Mouse (Mus musculus): ENCODE results near the gene Tsen2. TPM values are rescaled to one million over a fixed set of nuclear protein-coding genes. Genes with fewer than 3 reads are reported as not detected.

Tsen2 gene
- polyA plus RNA-seq, 1 experiment from 2014 or later, result 32.0 TPM

GRCm38 (mm10) chr6:115584176-115584575 lies 39.7 kb downstream of the Tsen2 start:
- no peak overlapping the region for H3K9ac ChIP-seq (ENCODE audit: low read depth, low read length)
- no peaks in the 10 kb centered on the region for H3K9me3 ChIP-seq (ENCODE audit: control insufficient read depth, low read length)
- H3K4me1 ChIP-seq (ENCODE audit: control insufficient read depth, insufficient read depth, low read depth, low read length), result no peaks in the 10 kb centered on the region
- H3K27me3 ChIP-seq (replicated peaks; ENCODE audit: control insufficient read depth, insufficient read depth, low read length), result no peaks in the 10 kb centered on the region
- 72% methylated on average over 3 of the region's 3 CpGs for WGBS
- no peak overlapping the region for H3K4me3 ChIP-seq (ENCODE audit: low read length)
- H3K27ac ChIP-seq (ENCODE audit: low read depth, low read length), result no peak overlapping the region
- ATAC-seq, result no peak
- no peak overlapping the region for H3K4me2 ChIP-seq (ENCODE audit: low read length)
- peaks cover 8% of the 10 kb centered on the region; the same call in 1 of the 2 replicates for H3K36me3 ChIP-seq (ENCODE audit: control insufficient read depth, insufficient read depth, low read length)

GRCm38 (mm10) chr6:115586321-115586720 lies 41.9 kb downstream of the Tsen2 start:
- no peaks in the 10 kb centered on the region for H3K27me3 ChIP-seq (replicated peaks; ENCODE audit: control insufficient read depth, insufficient read depth, low read length)
- H3K9me3 ChIP-seq (ENCODE audit: control insufficient read depth, low read length), result no peaks in the 10 kb centered on the region
- peaks cover under 1% of the 10 kb centered on the region; the same call in 1 of the 2 replicates for H3K36me3 ChIP-seq (ENCODE audit: control insufficient read depth, insufficient read depth, low read length)
- no peak overlapping the region for H3K4me2 ChIP-seq (ENCODE audit: low read length)
- ATAC-seq, result no peak
- 85% methylated on average over 10 of the region's 10 CpGs for WGBS
- no peak overlapping the region for H3K9ac ChIP-seq (ENCODE audit: low read depth, low read length)
- no peak overlapping the region for H3K4me3 ChIP-seq (ENCODE audit: low read length)
- H3K4me1 ChIP-seq (ENCODE audit: control insufficient read depth, insufficient read depth, low read depth, low read length), result no peaks in the 10 kb centered on the region
- no peak overlapping the region for H3K27ac ChIP-seq (ENCODE audit: low read depth, low read length)

GRCm38 (mm10) chr6:115591692-115592359 lies 47.4 kb downstream of the Tsen2 start:
- no peaks in the 10 kb centered on the region for H3K27me3 ChIP-seq (replicated peaks; ENCODE audit: control insufficient read depth, insufficient read depth, low read length)
- WGBS, result 90% methylated on average over 19 of the region's 19 CpGs
- no peak overlapping the region for H3K9ac ChIP-seq (ENCODE audit: low read depth, low read length)
- ATAC-seq, result no peak
- H3K4me3 ChIP-seq (ENCODE audit: low read length), result no peak overlapping the region
- no peaks in the 10 kb centered on the region for H3K4me1 ChIP-seq (ENCODE audit: control insufficient read depth, insufficient read depth, low read depth, low read length)
- H3K27ac ChIP-seq (ENCODE audit: low read depth, low read length), result no peak overlapping the region
- H3K36me3 ChIP-seq (ENCODE audit: control insufficient read depth, insufficient read depth, low read length), result no peaks in the 10 kb centered on the region
- H3K4me2 ChIP-seq (ENCODE audit: low read length), result no peak overlapping the region
- no peaks in the 10 kb centered on the region for H3K9me3 ChIP-seq (ENCODE audit: control insufficient read depth, low read length)

GRCm38 (mm10) chr6:115592458-115592857 lies 48.0 kb downstream of the Tsen2 start, which contains the start of gene Mkrn2os:
Gene Mkrn2os (minus strand): TSS chr6:115592576.
- Histone ChIP-seq H3K4me1 (ENCODE audit: control insufficient read depth, insufficient read depth, low read depth, low read length) (no peaks in the 10 kb centered on the region), H3K36me3 (ENCODE audit: control insufficient read depth, insufficient read depth, low read length) (no peaks in the 10 kb centered on the region), H3K9ac (ENCODE audit: low read depth, low read length) (no peak within 1 kb of the TSS), H3K4me3 (ENCODE audit: low read length) (no peak within 1 kb of the TSS), H3K27me3 (replicated peaks; ENCODE audit: control insufficient read depth, insufficient read depth, low read length) (no peaks in the 10 kb centered on the region), H3K4me2 (ENCODE audit: low read length) (no peak within 1 kb of the TSS), H3K9me3 (ENCODE audit: control insufficient read depth, low read length) (no peaks in the 10 kb centered on the region), H3K27ac (ENCODE audit: low read depth, low read length) (no peak within 1 kb of the TSS)
- WGBS, result 70% methylated on average over 5 of the region's 5 CpGs
- ATAC-seq, result no peak

GRCm38 (mm10) chr6:115593252-115593651 lies 48.8 kb downstream of the Tsen2 start:
- Histone ChIP-seq H3K9ac (ENCODE audit: low read depth, low read length) (no peak overlapping the region), H3K4me1 (ENCODE audit: control insufficient read depth, insufficient read depth, low read depth, low read length) (no peaks in the 10 kb centered on the region), H3K9me3 (ENCODE audit: control insufficient read depth, low read length) (no peaks in the 10 kb centered on the region), H3K27me3 (replicated peaks; ENCODE audit: control insufficient read depth, insufficient read depth, low read length) (no peaks in the 10 kb centered on the region), H3K4me3 (ENCODE audit: low read length) (no peak overlapping the region), H3K36me3 (ENCODE audit: control insufficient read depth, insufficient read depth, low read length) (no peaks in the 10 kb centered on the region), H3K27ac (ENCODE audit: low read depth, low read length) (no peak overlapping the region), H3K4me2 (ENCODE audit: low read length) (no peak overlapping the region)
- 69% methylated on average over 4 of the region's 4 CpGs for whole genome bisulfite sequencing
- no peak for ATAC-seq

GRCm38 (mm10) chr6:115594463-115594862 lies 50.0 kb downstream of the Tsen2 start:
- WGBS, result 80% methylated on average over 3 of the region's 3 CpGs
- H3K4me3 ChIP-seq (ENCODE audit: low read length), result no peak overlapping the region
- no peaks in the 10 kb centered on the region for H3K9me3 ChIP-seq (ENCODE audit: control insufficient read depth, low read length)
- H3K4me2 ChIP-seq (ENCODE audit: low read length), result no peak overlapping the region
- no peaks in the 10 kb centered on the region for H3K36me3 ChIP-seq (ENCODE audit: control insufficient read depth, insufficient read depth, low read length)
- H3K4me1 ChIP-seq (ENCODE audit: control insufficient read depth, insufficient read depth, low read depth, low read length), result no peaks in the 10 kb centered on the region
- H3K27me3 ChIP-seq (replicated peaks; ENCODE audit: control insufficient read depth, insufficient read depth, low read length), result no peaks in the 10 kb centered on the region
- no peak for ATAC-seq
- H3K9ac ChIP-seq (ENCODE audit: low read depth, low read length), result no peak overlapping the region
- H3K27ac ChIP-seq (ENCODE audit: low read depth, low read length), result no peak overlapping the region

- Histone ChIP-seq H3K27ac (ENCODE audit: low read depth, low read length) (no peak overlapping the region), H3K9ac (ENCODE audit: low read depth, low read length) (no peak overlapping the region), H3K4me1 (ENCODE audit: control insufficient read depth, insufficient read depth, low read depth, low read length) (no peaks in the 10 kb centered on the region), H3K4me2 (ENCODE audit: low read length) (no peak overlapping the region), H3K36me3 (ENCODE audit: control insufficient read depth, insufficient read depth, low read length) (no peaks in the 10 kb centered on the region), H3K4me3 (ENCODE audit: low read length) (no peak overlapping the region), H3K9me3 (ENCODE audit: control insufficient read depth, low read length) (no peaks in the 10 kb centered on the region), H3K27me3 (replicated peaks; ENCODE audit: control insufficient read depth, insufficient read depth, low read length) (no peaks in the 10 kb centered on the region)
- no peak for ATAC-seq
- 66% methylated on average over 3 of the region's 3 CpGs for WGBS
These were observed 51.2 kb downstream of the Tsen2 start for GRCm38 (mm10) chr6:115595667-115596066.

- ATAC-seq, result peak; percentile 22; the same call in 1 of the 2 replicates
- Histone ChIP-seq H3K4me1 (ENCODE audit: control insufficient read depth, insufficient read depth, low read depth, low read length) (peaks cover 9% of the 10 kb centered on the region), H3K4me3 (ENCODE audit: low read length) (peak overlapping the region; percentile 80), H3K36me3 (ENCODE audit: control insufficient read depth, insufficient read depth, low read length) (no peaks in the 10 kb centered on the region), H3K4me2 (ENCODE audit: low read length) (peak overlapping the region; percentile 90), H3K9ac (ENCODE audit: low read depth, low read length) (no peak overlapping the region), H3K27ac (ENCODE audit: low read depth, low read length) (no peak overlapping the region), H3K27me3 (replicated peaks; ENCODE audit: control insufficient read depth, insufficient read depth, low read length) (no peaks in the 10 kb centered on the region), H3K9me3 (ENCODE audit: control insufficient read depth, low read length) (no peaks in the 10 kb centered on the region)
- WGBS, result 55% methylated on average over 4 of the region's 4 CpGs
These were observed 56.9 kb downstream of the Tsen2 start for GRCm38 (mm10) chr6:115601322-115601714.

GRCm38 (mm10) chr6:115601715-115602523 lies 57.5 kb downstream of the Tsen2 start, which contains the start of gene Mkrn2:
Gene Mkrn2 (plus strand): TSS chr6:115601902.
- Histone ChIP-seq H3K4me2 (ENCODE audit: low read length) (peak within 1 kb of the TSS; percentile 90), H3K27me3 (replicated peaks; ENCODE audit: control insufficient read depth, insufficient read depth, low read length) (no peaks in the 10 kb centered on the region), H3K36me3 (ENCODE audit: control insufficient read depth, insufficient read depth, low read length) (no peaks in the 10 kb centered on the region), H3K9ac (ENCODE audit: low read depth, low read length) (peak within 1 kb of the TSS; percentile 92), H3K4me3 (ENCODE audit: low read length) (peak within 1 kb of the TSS; percentile 80), H3K27ac (ENCODE audit: low read depth, low read length) (peak within 1 kb of the TSS; percentile 85), H3K4me1 (ENCODE audit: control insufficient read depth, insufficient read depth, low read depth, low read length) (peaks cover 9% of the 10 kb centered on the region), H3K9me3 (ENCODE audit: control insufficient read depth, low read length) (no peaks in the 10 kb centered on the region)
- under 1% methylated on average over 51 of the region's 61 CpGs for whole genome bisulfite sequencing
- peak; percentile 93 for ATAC-seq
